In genomic region chr8:89383781-89384180, GRCm38 (mm10) we compare ENCODE assay signal across 21 mouse cellular contexts.
DNase-seq lines count a peak whose midpoint lies in the region; ATAC-seq lines count a peak whose summit lies in the region.
"Had no signal": no experiment of that assay in that cellular context is flagged by ENCODE, and none has a peak within 500 bp of the region (broad histone marks: within the 10 kb centered on the region; RNA-seq: fewer than 3 reads in every experiment).

No protein-coding gene starts in this region.

- H3K27me3 ChIP-seq in kidney, embryonic 16.5 days (ENCODE audit: insufficient read depth, low read length): no peaks in the 10 kb centered on the region
- peaks cover 10% of the 10 kb centered on the region; the same call in 1 of the 2 replicates for H3K27me3 ChIP-seq in limb, embryonic 10.5 days (ENCODE audit: low read depth, poor library complexity, severe bottlenecking)

- no peaks in the 10 kb centered on the region; the same call in 1 of the 2 replicates for H3K9me3 ChIP-seq in kidney, embryonic 16.5 days (ENCODE audit: low read length)
- no peaks in the 10 kb centered on the region for H3K9me3 ChIP-seq in limb, embryonic 10.5 days (replicated peaks)
- H3K9me3 ChIP-seq: heart, embryonic 15.5 days had no signal

- no peak overlapping the region for H3K4me2 ChIP-seq in kidney, embryonic 16.5 days (replicated peaks; ENCODE audit: low read depth, low read length)
- H3K4me2 ChIP-seq: heart, embryonic 15.5 days; midbrain, embryonic 11.5 days had no signal

- peaks cover 49% of the 10 kb centered on the region for H3K4me1 ChIP-seq in kidney, embryonic 16.5 days (ENCODE audit: insufficient read depth, low read length)
- H3K4me1 ChIP-seq in limb, embryonic 10.5 days: peaks cover 65% of the 10 kb centered on the region

- ATAC-seq in kidney, embryonic 16.5 days (ENCODE audit: low FRiP score, low TSS enrichment): no peak
- ATAC-seq: forebrain, embryonic 16.5 days; intestine, postnatal 0 days had no signal

- H3K4me3 ChIP-seq in kidney, embryonic 16.5 days (ENCODE audit: low read length): no peak overlapping the region
- no peak overlapping the region for H3K4me3 ChIP-seq in limb, embryonic 10.5 days
- H3K4me3 ChIP-seq: heart, adult 2 months; heart, embryonic 15.5 days had no signal

- 0 out of 2 replicates have a peak overlapping the region, but pooled peaks have one; percentile 41 for H3K9ac ChIP-seq in kidney, embryonic 16.5 days (replicated peaks; ENCODE audit: low read length)
- H3K9ac ChIP-seq: heart, embryonic 15.5 days had no signal

- WGBS in kidney, embryonic 16.5 days: 34% methylated on average over 5 of the region's 5 CpGs
- 45% methylated on average over 5 of the region's 5 CpGs for WGBS in limb, embryonic 10.5 days

- peak overlapping the region; percentile 80 for H3K27ac ChIP-seq in kidney, embryonic 16.5 days (ENCODE audit: low read length)
- peak overlapping the region; percentile 83 for H3K27ac ChIP-seq in limb, embryonic 10.5 days
- H3K27ac ChIP-seq: heart, adult 2 months; heart, embryonic 15.5 days; macrophage had no signal

- peak; percentile 64 for DNase-seq in heart, adult 11 months
- DNase-seq in heart, adult 9 months (ENCODE audit: low spot score in 2 of 2): no peak
- no peak for DNase-seq in kidney, adult 11 months
- DNase-seq in brain, adult 2 months (ENCODE audit: low read depth, low spot score): peak; percentile 18
- DNase-seq in limb, embryonic 10.5 days (ENCODE audit: low spot score): no peak
- DNase-seq in spleen, postnatal 36 days (ENCODE audit: low spot score in 2 of 2): no peak
- DNase-seq: cerebellum, adult 11-12 months; cerebellum, postnatal 10 days; gastrocnemius, postnatal 25 days; heart, adult 2 months; heart, postnatal 4 days; kidney, postnatal 4 days; left cerebral cortex, postnatal 4 days; right cerebral cortex, postnatal 14 days; spleen, adult 18-20 months had no signal

- no peaks in the 10 kb centered on the region for H3K36me3 ChIP-seq in kidney, embryonic 16.5 days (ENCODE audit: insufficient read depth, low read length)
- H3K36me3 ChIP-seq in limb, embryonic 10.5 days: no peaks in the 10 kb centered on the region
- H3K36me3 ChIP-seq: heart, embryonic 15.5 days had no signal

Comparison
In these comparisons a context has a peak if more than half of its experiments do, and no peak if none do; other contexts are left out.
1. DNase-seq: peak in heart, adult 11 months (single experiment) and brain, adult 2 months (single experiment); none in heart, adult 9 months (0 of 2), kidney, adult 11 months (single experiment), limb, embryonic 10.5 days (single experiment) and spleen, postnatal 36 days (0 of 2).